Mouse (Mus musculus) brain, embryonic 14.5 days (tissue): Measurements from ENCODE around the gene Gm5617.

Experiments
- CTCF ChIP-seq: fragments of 200-500 bp; IDR thresholded peaks from 2 replicates; pipeline ENCODE4 v1.5.1; 2012; ENCODE audit warnings: inconsistent platforms, mild to moderate bottlenecking, moderate library complexity, borderline replicate concordance; ENCODE audit not compliant: insufficient read depth, insufficient read length; ENCODE audit errors: extremely low read depth
- POLR2A ChIP-seq: fragments of 200-500 bp; IDR thresholded peaks from 2 replicates; pipeline ENCODE4 v1.6.1; 2012; ENCODE audit warnings: mild to moderate bottlenecking, inconsistent platforms, borderline replicate concordance; ENCODE audit not compliant: poor library complexity, insufficient read depth, insufficient read length, severe bottlenecking; ENCODE audit errors: extremely low read depth

GRCm38 (mm10) chr9:48478808-48479207 is 16.4 kb upstream of the Gm5617 start:
- TF ChIP-seq CTCF (no peak), POLR2A (no peak)
